Mouse (Mus musculus) adrenal gland, postnatal 36 days (tissue): ENCODE results near the gene Zfp612. TPM values are rescaled to one million over a fixed set of nuclear protein-coding genes. Genes with fewer than 3 reads are reported as not detected.

ENCODE experiments used
- DNase-seq, 2 experiments: peaks; one replicate each; pipeline ENCODE4 v3.0.0; 2021; ENCODE audit warnings: mixed read lengths in 1 of 2
- total RNA-seq, 2 experiments: library from RNA; stranded (reverse); gene quantifications; 2 replicates each; pipeline ENCODE4 v1.2.3; 2021

The Zfp612 gene
- total RNA-seq, 2 experiments from 2014 or later = 6.3 to 8.9 TPM

DNA sequence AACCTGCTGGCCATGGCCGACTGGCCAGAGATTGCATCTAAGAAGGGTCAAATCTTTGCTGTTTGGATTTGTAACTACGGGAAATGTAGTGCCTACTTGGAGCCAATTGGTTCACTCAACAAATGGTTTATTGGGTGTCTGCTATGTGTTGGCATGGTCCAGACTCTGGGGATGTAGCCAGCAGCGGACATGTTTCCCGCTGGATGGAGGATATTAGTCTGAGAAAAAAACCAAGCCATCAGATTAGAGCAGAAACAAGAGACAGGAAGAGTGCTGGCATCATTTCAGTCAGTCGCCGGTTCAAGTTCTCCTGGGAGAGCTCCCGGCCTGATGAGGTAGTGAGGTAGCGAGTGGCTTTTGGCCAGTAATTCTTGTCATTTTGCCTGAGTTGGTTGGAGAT is 54.7 kb downstream of the Zfp612 start:
- DNase-seq = no peak

DNA sequence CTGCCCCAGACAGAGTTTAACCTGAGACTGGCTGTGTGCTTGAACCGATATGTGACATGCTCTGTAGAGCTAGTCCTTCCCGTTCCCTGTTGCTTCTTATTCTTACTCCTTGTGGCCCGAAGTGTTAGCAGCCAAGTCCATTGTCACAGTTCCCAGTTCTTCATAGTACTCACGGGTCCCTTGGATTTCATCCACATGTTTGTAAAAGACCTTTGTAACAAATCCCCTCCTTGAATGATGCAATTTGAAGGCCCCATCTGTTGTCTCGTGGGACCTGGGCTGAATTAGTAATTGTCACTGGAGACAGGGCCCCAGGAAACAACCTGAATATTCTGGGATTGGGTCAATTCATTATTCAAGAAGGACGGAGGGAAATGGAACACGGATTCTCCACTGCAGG is 56.0 kb downstream of the Zfp612 start:
- no peak for DNase-seq

DNA sequence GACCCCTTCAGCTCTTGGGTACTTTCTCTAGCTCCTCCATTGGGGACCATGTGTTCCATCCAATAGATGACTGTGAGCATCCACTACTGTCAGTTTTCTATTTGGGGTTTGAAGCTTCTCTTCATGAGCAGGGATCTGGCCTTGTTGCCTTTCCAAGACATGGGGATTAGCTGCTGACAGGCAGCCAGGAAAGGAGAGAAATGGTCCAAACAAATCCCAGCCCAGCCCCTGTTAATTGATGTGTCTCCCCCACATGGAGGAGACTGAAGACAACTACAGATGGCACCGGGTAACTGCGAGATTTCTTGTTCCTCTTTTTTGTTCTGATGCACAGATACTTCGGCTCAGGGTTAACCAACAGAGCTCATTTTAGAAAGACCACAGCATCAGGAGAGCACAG is 60.6 kb downstream of the Zfp612 start:
- DNase-seq = no peak

GRCm38 (mm10) chr8:110140770-110141169 is 61.2 kb downstream of the Zfp612 start:
- DNase-seq = no peak

Other genes with a start within 250 kb of the Zfp612 start
- gene Phlpp2, start 211.2 kb upstream of the Zfp612 start, total RNA-seq = 1 to 10 TPM; 9.5 to 9.8 TPM
- gene Marveld3, start 117.5 kb upstream of the Zfp612 start, total RNA-seq = under 1 TPM in 1 of 2 experiments, not detected in 1; 0.17 TPM
- gene Tat, start 89.3 kb upstream of the Zfp612 start, total RNA-seq = 1 to 10 TPM in 1 of 2 experiments, under 1 TPM in 1; 0.10 to 1.5 TPM
- 1 to 10 TPM; 1.0 to 1.8 TPM for gene Chst4, start 40.0 kb upstream of the Zfp612 start, total RNA-seq
- not detected for gene Gm21964, start 21.5 kb downstream of the Zfp612 start, total RNA-seq
- gene Gm17720, start 23.0 kb downstream of the Zfp612 start, total RNA-seq = not detected
- 1 to 10 TPM in 1 of 2 experiments, under 1 TPM in 1; 0.26 to 2.2 TPM for gene Calb2, start 88.5 kb downstream of the Zfp612 start, total RNA-seq
- gene Cmtr2, start 135.9 kb downstream of the Zfp612 start, total RNA-seq = 10 to 100 TPM in 1 of 2 experiments, 1 to 10 TPM in 1; 9.8 to 11.6 TPM
- gene Hydin, start 187.2 kb downstream of the Zfp612 start, total RNA-seq = under 1 TPM; 0.07 to 0.36 TPM